Comparison of ENCODE assay signal across 23 mouse cellular contexts in the genomic region with DNA sequence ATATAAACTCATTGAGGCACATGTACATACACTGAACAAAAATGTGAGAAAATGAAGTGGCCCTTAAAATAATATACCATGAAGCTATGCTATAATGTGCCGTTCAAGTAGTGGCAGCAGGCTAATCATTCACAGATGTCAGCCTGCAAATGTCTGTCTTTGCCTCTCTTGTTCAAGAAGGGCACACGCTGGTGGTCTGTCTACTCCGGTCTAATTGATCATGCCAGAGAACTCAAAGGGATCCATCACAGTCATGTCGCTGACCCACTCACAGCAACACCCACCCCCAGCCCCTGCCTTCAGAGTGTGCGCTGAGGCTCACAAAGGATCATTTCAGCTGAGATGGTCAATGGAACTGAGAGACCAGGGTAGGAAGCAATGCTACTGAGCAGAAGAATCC. TPM values are rescaled to one million over a fixed set of nuclear protein-coding genes. Genes with fewer than 3 reads are reported as not detected.
DNase-seq lines count a peak whose midpoint lies in the region; ATAC-seq and TF ChIP-seq lines count a peak whose summit lies in the region.
"Had no signal": no experiment of that assay in that cellular context is flagged by ENCODE, and none has a peak within 500 bp of the region (broad histone marks: within the 10 kb centered on the region; RNA-seq: fewer than 3 reads in every experiment).

No protein-coding gene starts in this region.

- no peaks in the 10 kb centered on the region for H3K36me3 ChIP-seq in hindbrain, embryonic 15.5 days
- no peaks in the 10 kb centered on the region for H3K36me3 ChIP-seq in myocyte (ENCODE audit: control insufficient read depth, insufficient read depth)
- H3K36me3 ChIP-seq: heart, embryonic 15.5 days; midbrain, embryonic 12.5 days; stomach, embryonic 15.5 days had no signal

- no peaks in the 10 kb centered on the region for H3K79me2 ChIP-seq in myocyte (ENCODE audit: control insufficient read depth, insufficient read depth)

- H3ac ChIP-seq in myocyte (ENCODE audit: control insufficient read depth, insufficient read length): no peak overlapping the region

- H3K9me3 ChIP-seq in hindbrain, embryonic 15.5 days: no peaks in the 10 kb centered on the region
- H3K9me3 ChIP-seq: heart, embryonic 15.5 days; midbrain, embryonic 12.5 days; stomach, embryonic 15.5 days had no signal

- H3K27ac ChIP-seq in hindbrain, embryonic 15.5 days (replicated peaks): no peak overlapping the region
- H3K27ac ChIP-seq: heart, embryonic 15.5 days; kidney, postnatal 0 days; left cerebral cortex, adult 2 months; liver, embryonic 14.5 days; midbrain, embryonic 12.5 days; stomach, embryonic 15.5 days had no signal

- peak; percentile 68 for DNase-seq in embryo, embryonic 10 days (ENCODE audit: low spot score)
- peak; percentile 28 for DNase-seq in embryo, embryonic 9.5 days (ENCODE audit: extremely low spot score)
- no peak for DNase-seq in lung, postnatal 25 days (ENCODE audit: low spot score)
- DNase-seq in B cell, adult 2 months: no peak
- DNase-seq: adrenal gland, adult 2 months; cerebellum, adult 9-10 months; gastrocnemius, postnatal 14 days; kidney, adult 18-20 months; left cerebral cortex, postnatal 4 days; right cerebral cortex, postnatal 25 days; thymus, adult 18-20 months had no signal

- H3K4me1 ChIP-seq in hindbrain, embryonic 15.5 days (replicated peaks): no peaks in the 10 kb centered on the region; the same call in 1 of the 2 replicates
- H3K4me1 ChIP-seq: heart, embryonic 15.5 days; midbrain, embryonic 12.5 days; stomach, embryonic 15.5 days had no signal

- ATAC-seq in hindbrain, embryonic 15.5 days (ENCODE audit: low FRiP score, low read depth): peak; percentile 19; the same call in 1 of the 2 replicates
- no peak for ATAC-seq in inflammation-experienced regulatory T-cells, adult 6 months
- ATAC-seq: forebrain, embryonic 14.5 days had no signal

- H3K9ac ChIP-seq in hindbrain, embryonic 15.5 days: no peak overlapping the region
- H3K9ac ChIP-seq: heart, embryonic 15.5 days; liver, embryonic 14.5 days; midbrain, embryonic 12.5 days; stomach, embryonic 15.5 days had no signal

- H3K4me2 ChIP-seq in hindbrain, embryonic 15.5 days: no peak overlapping the region
- peak overlapping the region; percentile 91 for H3K4me2 ChIP-seq in myocyte (ENCODE audit: low read depth)
- H3K4me2 ChIP-seq: midbrain, embryonic 12.5 days; stomach, embryonic 15.5 days had no signal

- H3K4me3 ChIP-seq in hindbrain, embryonic 15.5 days: no peak overlapping the region
- no peak overlapping the region for H3K4me3 ChIP-seq in myocyte
- H3K4me3 ChIP-seq: heart, embryonic 15.5 days; left cerebral cortex, adult 2 months; midbrain, embryonic 12.5 days; stomach, embryonic 15.5 days had no signal

- 14% methylated on average over 5 of the region's 5 CpGs for WGBS in hindbrain, embryonic 15.5 days

- no peaks in the 10 kb centered on the region for H3K27me3 ChIP-seq in hindbrain, embryonic 15.5 days
- no peaks in the 10 kb centered on the region for H3K27me3 ChIP-seq in myocyte (ENCODE audit: control insufficient read depth, insufficient read depth, insufficient read length)
- H3K27me3 ChIP-seq: heart, embryonic 15.5 days; midbrain, embryonic 12.5 days; stomach, embryonic 15.5 days had no signal

- TF ChIP-seq POLR2A in myocyte (IDR thresholded peaks at IDR 0.05; ENCODE audit: insufficient read length, low read depth): no peak

TF ChIP-seq in myocyte, 11 proteins besides CTCF, POLR2A, EP300 and RAD21:
- no peak for TF ChIP-seq USF1 (IDR thresholded peaks at IDR 0.05; ENCODE audit: low read depth)
- no peak for TF ChIP-seq TCF3 (IDR thresholded peaks at IDR 0.05; ENCODE audit: insufficient read length, low read depth)
- TF ChIP-seq TCF12 (IDR thresholded peaks at IDR 0.05; ENCODE audit: insufficient read depth, poor library complexity, severe bottlenecking): no peak
- no peak for TF ChIP-seq MYOG (IDR thresholded peaks at IDR 0.05; ENCODE audit: control insufficient read depth in 1 of 3, insufficient read depth in 1 of 3, insufficient read length in 2 of 3, low read depth in 2 of 3)
- TF ChIP-seq SRF (IDR thresholded peaks at IDR 0.05; ENCODE audit: control insufficient read depth, insufficient read length, low read depth): no peak
- TF ChIP-seq CEBPB (IDR thresholded peaks at IDR 0.05; ENCODE audit: insufficient read depth, poor library complexity, severe bottlenecking): no peak
- no peak for TF ChIP-seq MAX (IDR thresholded peaks at IDR 0.05; ENCODE audit: low read depth)
- TF ChIP-seq E2F4 (IDR thresholded peaks at IDR 0.05; ENCODE audit: insufficient read depth): no peak
- TF ChIP-seq MYOD1 (IDR thresholded peaks at IDR 0.05; ENCODE audit: control insufficient read depth in 1 of 3, insufficient read length in 2 of 3, low read depth in 2 of 3): no peak
- TF ChIP-seq REST (IDR thresholded peaks at IDR 0.05; ENCODE audit: insufficient read depth, insufficient read length): no peak
- no peak for TF ChIP-seq POLR2AphosphoS2 (IDR thresholded peaks at IDR 0.05; ENCODE audit: insufficient read length, low read depth)

RNA-seq across cellular contexts. Expression of a gene that starts 6.8 kb away (rescaled TPM):
- polyA plus RNA-seq in hindbrain, embryonic 15.5 days (2015; fragmentation: Nextera tagmentation; extraction: Ambion mirVana): not detected in 2 replicates
- polyA plus RNA-seq in myocyte (2012; fragmentation: generic; extraction: Trizol): not detected
- polyA plus RNA-seq in inflammation-experienced regulatory T-cells, adult 6 months (2017; shearing (Covaris generic)): under 1 TPM in 2 of 3 experiments, not detected in 1; 0.40 to 0.73 TPM
- polyA plus RNA-seq: adrenal gland, adult 2 months; cortical plate, adult 2 months; forebrain, embryonic 14.5 days; heart, embryonic 15.5 days; kidney, postnatal 0 days; liver, embryonic 14.5 days; lung, embryonic 16.5 days; midbrain, embryonic 12.5 days; stomach, embryonic 15.5 days had no signal

Comparison
In these comparisons a context has a peak if more than half of its experiments do, and no peak if none do; other contexts are left out.
1. DNase-seq: peak in embryo, embryonic 10 days (single experiment) and embryo, embryonic 9.5 days (single experiment); none in lung, postnatal 25 days (single experiment) and B cell, adult 2 months (0 of 2).